Mouse (Mus musculus) heart, embryonic 11.5 days (tissue): ENCODE measurements around the gene Gins2. TPM values are rescaled to one million over a fixed set of nuclear protein-coding genes. Genes with fewer than 3 reads are reported as not detected.

Experiments used
- ATAC-seq: fragments of 200-750 bp; cut with Nextera tagmentation; replicated peaks from 2 replicates; pipeline ENCODE4 v1.8.0; 2017; ENCODE audit warnings: moderate library complexity; ENCODE audit not compliant: insufficient number of reproducible peaks, low FRiP score, low TSS enrichment
- H3K27ac ChIP-seq: fragments of 300-500 bp; sonication (generic); 2 replicates; pipeline ENCODE4 v1.5.1; 2014; ENCODE audit warnings: mild to moderate bottlenecking, low read depth, low read length
- H3K27me3 ChIP-seq: fragments of 300-500 bp; sonication (generic); 2 replicates; pipeline ENCODE4 v1.6.1; 2014; ENCODE audit warnings: mild to moderate bottlenecking, low read length, mixed read lengths; ENCODE audit not compliant: control insufficient read depth, insufficient read depth
- H3K36me3 ChIP-seq: fragments of 300-500 bp; sonication (generic); 2 replicates; pipeline ENCODE4 v1.6.1; 2014; ENCODE audit warnings: mild to moderate bottlenecking, low read length, moderate library complexity, mixed read lengths; ENCODE audit not compliant: control insufficient read depth, insufficient read depth
- H3K4me1 ChIP-seq: fragments of 300-500 bp; sonication (generic); 2 replicates; pipeline ENCODE4 v1.6.1; 2014; ENCODE audit warnings: low read length; ENCODE audit not compliant: control insufficient read depth, insufficient read depth
- H3K4me2 ChIP-seq: fragments of 300-500 bp; sonication (generic); 2 replicates; pipeline ENCODE4 v1.6.1; 2014; ENCODE audit warnings: mild to moderate bottlenecking, moderate library complexity
- H3K4me3 ChIP-seq: fragments of 300-500 bp; sonication (generic); 2 replicates; pipeline ENCODE4 v1.5.1; 2014; ENCODE audit warnings: low read depth, low read length
- H3K9ac ChIP-seq: fragments of 300-500 bp; sonication (generic); 2 replicates; pipeline ENCODE4 v1.6.1; 2014; ENCODE audit warnings: mild to moderate bottlenecking, low read depth, low read length, moderate library complexity
- H3K9me3 ChIP-seq: fragments of 300-500 bp; sonication (generic); replicated peaks from 2 replicates; pipeline ENCODE4 v1.6.1; 2016; ENCODE audit warnings: low read length; ENCODE audit not compliant: control insufficient read depth
- WGBS: fragments of 180-500 bp; shearing (Covaris S2); extraction: QIAGEN DNeasy Blood & Tissue Kit; methylation state at CpG from one replicate; pipeline ENCODE4 v1.1.7; 2014; ENCODE audit not compliant: insufficient replicate concordance; 5-methylcytosine and 5-hydroxymethylcytosine counted together
- microRNA-seq: library from miRNA; unstranded; fragments of <30 nt; microRNA quantifications from one replicate; pipeline ENCODE4, GENCODE M21; 2016; ENCODE audit warnings: borderline number of aligned reads
- polyA plus RNA-seq: library from polyadenylated mRNA; unstranded; fragments of >200 nt; fragmentation: Nextera tagmentation; extraction: Ambion mirVana; gene quantifications from 2 replicates; pipeline ENCODE4 v1.2.1, GENCODE M21; 2014

The Gins2 gene
- polyA plus RNA-seq, 1 experiment from 2014 or later, result 82.7 TPM

DNA sequence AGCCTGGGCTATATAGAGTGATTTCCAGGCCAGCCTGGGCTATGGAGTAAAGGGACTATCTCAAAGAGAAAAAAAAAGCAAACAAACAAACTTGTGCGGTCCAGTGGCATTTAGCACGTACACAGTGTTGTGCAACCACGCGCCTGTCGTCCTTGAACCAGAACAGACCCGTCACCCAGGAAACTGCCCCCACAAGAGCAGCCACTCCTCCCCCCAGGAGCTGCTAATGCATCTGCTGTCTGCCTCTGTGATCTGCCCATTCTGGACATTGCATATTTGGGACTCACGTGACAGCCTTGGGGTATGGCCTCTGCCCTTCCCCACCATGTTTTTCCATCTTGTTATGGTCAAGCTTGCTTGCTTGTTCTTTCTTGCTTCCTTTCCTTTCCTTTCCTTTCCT lies 59.9 kb downstream of the Gins2 start:
- Histone ChIP-seq H3K4me3 (no peak overlapping the region), H3K36me3 (no peaks in the 10 kb centered on the region), H3K4me1 (peaks cover 80% of the 10 kb centered on the region), H3K27ac (no peak overlapping the region), H3K27me3 (no peaks in the 10 kb centered on the region), H3K4me2 (no peak overlapping the region), H3K9ac (no peak overlapping the region), H3K9me3 (no peaks in the 10 kb centered on the region)
- WGBS, result 52% methylated on average over 7 of the region's 7 CpGs
- ATAC-seq, result no peak

Small RNA genes lying within 50 kb of the gene (microRNA-seq; reads per million reads assigned to microRNA genes)
- gene Mir7687, result not detected

Other genes with a start within 250 kb of the Gins2 start
- gene 1190005I06Rik, start 58.3 kb upstream of the Gins2 start, polyA plus RNA-seq, result 3.5 and 4.6 TPM in 2 replicates
- gene Gm27021, start 78.8 kb upstream of the Gins2 start, polyA plus RNA-seq, result 1.9 and 2.0 TPM in 2 replicates
- gene Cox4i1, start 78.9 kb upstream of the Gins2 start, polyA plus RNA-seq, result 1,603 and 1,668 TPM in 2 replicates
- gene Emc8, start 79.3 kb upstream of the Gins2 start, polyA plus RNA-seq, result 202 and 221 TPM in 2 replicates
- 3.2 and 3.9 TPM in 2 replicates for gene Irf8, start 147.1 kb upstream of the Gins2 start, polyA plus RNA-seq